Mouse (Mus musculus) kidney, adult 2 months (tissue): ENCODE measurements around the gene Atoh7. TPM values are rescaled to one million over a fixed set of nuclear protein-coding genes. Genes with fewer than 3 reads are reported as not detected.

Source experiments
- DNase-seq: peaks from one replicate; pipeline ENCODE4 v3.0.0; 2021
- H3K27ac ChIP-seq: fragments of 200-500 bp; 2 replicates; pipeline ENCODE4 v1.5.1; 2012; ENCODE audit warnings: low read depth, low read length, control low read depth, inconsistent platforms; ENCODE audit not compliant: insufficient read depth
- H3K27me3 ChIP-seq: fragments of 200-500 bp; replicated peaks from 2 replicates; pipeline ENCODE4 v1.6.1; 2012; ENCODE audit warnings: mild to moderate bottlenecking, moderate library complexity, low read length, inconsistent platforms; ENCODE audit not compliant: control insufficient read depth, insufficient read depth
- H3K36me3 ChIP-seq: fragments of 200-500 bp; 2 replicates; pipeline ENCODE4 v1.6.1; 2012; ENCODE audit warnings: mild to moderate bottlenecking, moderate library complexity, low read length, inconsistent platforms; ENCODE audit not compliant: control insufficient read depth, insufficient read depth
- H3K4me1 ChIP-seq: fragments of 200-500 bp; 2 replicates; pipeline ENCODE4 v1.6.1; 2011; ENCODE audit warnings: low read length; ENCODE audit not compliant: control insufficient read depth, insufficient read depth
- H3K4me3 ChIP-seq: fragments of 200-500 bp; 2 replicates; pipeline ENCODE4 v1.5.1; 2011; ENCODE audit warnings: mild to moderate bottlenecking, low read depth, low read length, control low read depth; ENCODE audit not compliant: insufficient read depth
- CTCF ChIP-seq: fragments of 200-500 bp; conservative IDR thresholded peaks from 2 replicates; pipeline ENCODE4 v1.5.1; 2011; ENCODE audit warnings: low read depth, mild to moderate bottlenecking, control low read depth, low read length, moderate library complexity, mixed read lengths; ENCODE audit not compliant: insufficient read depth, insufficient read length
- POLR2A ChIP-seq: fragments of 200-500 bp; IDR thresholded peaks from one replicate; pipeline ENCODE4 v1.6.1; 2011; ENCODE audit warnings: low read depth, low read length, control low read depth
- WGBS: fragments of 180-500 bp; shearing (Covaris S2); methylation state at CpG from one replicate; pipeline ENCODE4 v1.1.7; 2018; 5-methylcytosine and 5-hydroxymethylcytosine counted together
- polyA plus RNA-seq: library from polyadenylated mRNA; depleted of rRNA; stranded (reverse); fragments of >200 nt; gene quantifications from 2 replicates; pipeline ENCODE4 v1.2.3, GENCODE M21; 2012

The Atoh7 gene
- polyA plus RNA-seq, 1 experiment, result 0.28 TPM

DNA sequence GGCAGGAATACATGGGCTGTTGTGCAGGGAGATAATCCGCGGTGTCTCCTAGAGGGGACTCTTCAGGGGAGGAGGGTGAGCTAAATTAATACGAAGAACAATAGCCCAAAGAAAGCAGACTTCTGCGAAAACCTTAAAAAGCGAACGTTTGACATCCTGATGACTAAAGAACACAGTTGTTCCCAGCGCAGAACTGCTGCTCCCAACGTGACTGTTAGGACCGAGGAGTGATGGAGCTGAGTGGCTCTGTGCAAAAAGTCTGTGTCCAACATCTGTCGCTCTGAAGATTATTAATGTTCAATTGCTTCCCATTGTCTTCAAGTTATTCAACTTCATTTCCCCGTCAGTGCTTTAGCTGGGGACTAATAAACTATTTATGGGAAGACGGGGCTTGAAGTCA lies 1.3 kb upstream of the Atoh7 start:
- Histone ChIP-seq H3K27me3 (no peaks in the 10 kb centered on the region), H3K36me3 (no peaks in the 10 kb centered on the region), H3K27ac (no peak overlapping the region), H3K4me1 (no peaks in the 10 kb centered on the region; the same call in 1 of the 2 replicates), H3K4me3 (no peak overlapping the region)
- TF ChIP-seq POLR2A, result no peak
- no peak for TF ChIP-seq CTCF
- 76% methylated on average over 12 of the region's 12 CpGs for WGBS
- no peak for DNase-seq

DNA sequence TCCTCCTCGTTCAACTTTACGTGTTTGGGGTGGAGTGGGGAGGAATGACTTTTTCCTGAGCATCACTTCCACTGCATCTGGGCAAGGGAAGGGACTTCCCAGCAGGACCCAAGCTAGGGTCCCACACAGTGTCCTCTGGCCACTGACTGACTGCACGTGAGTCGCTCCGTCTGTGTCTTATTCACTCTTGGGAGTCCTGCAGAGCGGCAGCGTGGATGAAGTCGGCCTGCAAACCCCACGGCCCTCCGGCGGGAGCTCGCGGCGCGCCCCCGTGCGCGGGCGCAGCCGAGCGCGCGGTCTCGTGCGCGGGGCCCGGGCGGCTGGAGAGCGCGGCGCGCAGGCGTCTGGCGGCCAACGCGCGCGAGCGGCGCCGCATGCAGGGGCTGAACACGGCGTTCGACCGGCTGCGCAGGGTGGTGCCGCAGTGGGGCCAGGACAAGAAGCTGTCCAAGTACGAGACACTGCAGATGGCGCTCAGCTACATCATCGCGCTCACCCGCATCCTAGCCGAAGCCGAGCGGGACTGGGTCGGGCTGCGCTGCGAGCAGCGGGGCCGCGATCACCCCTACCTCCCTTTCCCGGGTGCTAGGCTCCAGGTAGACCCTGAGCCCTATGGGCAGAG lies 601 bp downstream of the Atoh7 start:
- Histone ChIP-seq H3K36me3 (no peaks in the 10 kb centered on the region), H3K4me1 (no peaks in the 10 kb centered on the region; the same call in 1 of the 2 replicates), H3K27ac (no peak overlapping the region), H3K4me3 (peak overlapping the region; percentile 35), H3K27me3 (no peaks in the 10 kb centered on the region)
- under 1% methylated on average over 62 of the region's 62 CpGs for WGBS
- TF ChIP-seq CTCF (no peak), POLR2A (no peak)
- peak; percentile 16 for DNase-seq

DNA sequence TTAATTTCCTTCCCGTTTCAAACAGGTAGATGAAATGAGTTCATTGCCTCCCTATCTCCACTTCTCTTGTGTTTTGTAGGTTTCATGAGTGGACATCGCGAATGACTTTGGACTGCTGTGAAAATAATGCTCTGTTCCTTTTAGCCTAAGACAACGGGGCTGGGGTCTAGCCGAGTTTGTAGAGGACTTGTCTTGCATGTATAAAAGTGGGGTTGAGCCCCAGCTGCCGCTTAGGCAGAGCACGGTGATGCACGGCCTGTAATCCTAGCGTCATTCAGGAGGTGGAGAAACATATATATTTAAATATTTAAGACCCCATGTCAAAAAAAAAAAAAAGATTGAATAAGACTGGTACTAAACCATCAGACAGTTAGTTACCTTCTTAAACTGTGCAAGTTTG lies 1.2 kb downstream of the Atoh7 start:
- Histone ChIP-seq H3K36me3 (no peaks in the 10 kb centered on the region), H3K4me3 (no peak overlapping the region), H3K27me3 (no peaks in the 10 kb centered on the region), H3K4me1 (no peaks in the 10 kb centered on the region; the same call in 1 of the 2 replicates), H3K27ac (no peak overlapping the region)
- DNase-seq, result no peak
- 24% methylated on average over 9 of the region's 9 CpGs for WGBS
- TF ChIP-seq POLR2A, result no peak
- no peak for TF ChIP-seq CTCF

DNA sequence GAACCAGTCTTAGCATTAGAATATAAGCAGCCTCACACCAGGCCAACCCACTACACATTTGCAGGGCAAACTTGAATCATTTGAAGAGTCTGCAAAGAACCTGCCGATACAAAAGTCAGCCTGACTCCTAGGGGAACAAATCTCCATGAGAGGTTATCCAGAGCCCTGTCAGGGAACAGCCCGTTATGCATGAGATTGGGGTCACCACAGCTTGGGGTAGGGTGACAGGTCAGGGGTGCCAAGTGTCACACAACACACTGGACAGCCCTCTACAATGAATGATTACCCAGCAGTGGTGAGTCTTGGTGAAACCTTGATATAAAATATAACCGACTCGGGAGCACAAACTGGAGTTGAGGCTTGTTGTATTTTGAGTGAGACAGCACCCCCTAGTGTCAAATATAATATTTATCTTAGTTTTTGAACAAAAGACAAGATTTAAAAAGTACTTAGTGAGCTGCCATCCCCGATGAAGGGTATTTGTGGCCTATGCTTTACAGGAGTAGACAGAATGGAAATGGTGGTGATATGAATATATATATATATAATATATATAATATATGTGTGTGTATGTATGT lies 13.7 kb downstream of the Atoh7 start:
- TF ChIP-seq POLR2A, result no peak
- TF ChIP-seq CTCF, result 0 out of 2 replicates have a peak, but pooled peaks have one; percentile 8
- Histone ChIP-seq H3K4me3 (no peak overlapping the region), H3K27me3 (no peaks in the 10 kb centered on the region), H3K36me3 (no peaks in the 10 kb centered on the region), H3K4me1 (0 out of 2 replicates have a peak, but pooled peaks cover 2% of the 10 kb centered on the region), H3K27ac (no peak overlapping the region)
- WGBS, result 35% methylated on average over 5 of the region's 5 CpGs
- DNase-seq, result peak; percentile 40

DNA sequence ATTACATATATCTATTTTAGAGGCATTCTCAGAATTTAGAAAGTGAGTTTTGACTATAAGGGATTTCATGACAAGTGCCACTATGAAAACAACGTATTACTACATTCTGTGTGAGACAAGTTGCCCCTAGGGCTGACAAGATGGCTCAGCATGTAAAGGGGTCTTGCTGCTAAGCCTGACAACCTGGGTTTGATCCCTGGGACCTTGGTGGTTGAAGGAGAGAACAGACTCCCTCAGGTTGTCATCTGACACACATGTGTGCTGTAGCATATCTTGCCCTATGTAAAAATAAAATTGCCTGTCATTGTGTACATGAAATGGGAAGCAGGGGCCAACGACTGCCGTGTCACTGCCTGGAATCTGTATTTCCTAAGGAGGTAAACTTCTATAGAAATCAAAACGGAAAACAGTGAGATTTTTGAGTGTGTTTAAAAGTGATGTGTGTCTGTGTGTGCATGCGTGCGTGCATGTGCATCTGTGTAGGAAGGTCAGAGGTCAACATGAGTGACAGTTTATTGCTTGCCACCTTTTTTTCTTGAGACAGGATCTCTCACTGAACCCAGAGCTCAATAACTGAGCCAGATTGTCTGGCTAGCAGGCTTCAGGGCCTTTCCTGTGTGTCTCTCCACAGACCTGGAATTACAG lies 14.4 kb downstream of the Atoh7 start:
- TF ChIP-seq POLR2A, result no peak
- no peak for TF ChIP-seq CTCF
- H3K4me1 ChIP-seq, result 0 out of 2 replicates have a peak, but pooled peaks cover 2% of the 10 kb centered on the region
- DNase-seq, result no peak
- H3K27ac ChIP-seq, result no peak overlapping the region
- H3K4me3 ChIP-seq, result no peak overlapping the region
- 84% methylated on average over 6 of the region's 6 CpGs for WGBS
- no peaks in the 10 kb centered on the region for H3K36me3 ChIP-seq
- no peaks in the 10 kb centered on the region for H3K27me3 ChIP-seq

DNA sequence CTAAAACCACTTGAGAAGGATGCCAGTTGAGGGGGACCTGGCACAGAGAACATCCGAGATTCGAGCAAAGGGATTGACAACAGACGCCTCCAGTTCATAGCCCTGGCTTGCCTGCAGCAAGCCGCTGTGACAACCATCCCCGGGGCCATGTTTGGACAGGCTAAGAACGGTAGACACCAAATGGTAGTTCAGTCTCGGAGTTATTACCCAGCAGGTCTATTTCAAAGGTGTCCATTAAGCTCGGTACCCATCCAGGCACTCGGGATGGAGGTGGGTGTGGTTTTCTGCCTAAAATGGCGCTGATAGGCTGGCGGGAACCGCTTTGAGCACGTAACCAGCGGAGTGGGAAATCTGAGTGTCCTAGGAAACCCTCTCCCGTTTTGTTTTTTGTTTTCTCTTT lies 16.4 kb downstream of the Atoh7 start:
- WGBS, result 85% methylated on average over 15 of the region's 15 CpGs
- Histone ChIP-seq H3K4me3 (no peak overlapping the region), H3K36me3 (no peaks in the 10 kb centered on the region), H3K4me1 (0 out of 2 replicates have a peak, but pooled peaks cover 2% of the 10 kb centered on the region), H3K27me3 (no peaks in the 10 kb centered on the region), H3K27ac (no peak overlapping the region)
- DNase-seq, result no peak
- TF ChIP-seq POLR2A (no peak), CTCF (no peak)

DNA sequence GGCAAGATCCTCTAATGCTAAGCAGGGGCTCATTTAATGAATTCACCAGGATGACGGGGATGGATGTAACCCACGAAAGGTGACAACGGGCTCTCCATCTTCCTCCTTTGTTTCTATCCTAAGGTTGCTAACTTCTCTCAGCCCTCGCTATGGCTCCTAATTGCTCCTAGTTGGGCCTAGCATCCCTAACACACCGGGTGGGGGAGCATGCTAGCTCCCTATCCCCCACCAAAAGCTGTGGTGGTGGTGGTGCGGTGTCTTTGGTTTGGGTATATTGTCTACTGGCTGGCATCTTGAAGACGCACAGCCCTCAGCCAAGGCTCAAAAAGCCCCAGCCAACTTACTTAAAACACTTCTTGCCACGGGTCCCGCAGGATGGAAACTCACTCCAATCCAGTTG lies 16.9 kb downstream of the Atoh7 start:
- H3K36me3 ChIP-seq, result no peaks in the 10 kb centered on the region
- 94% methylated on average over 9 of the region's 9 CpGs for WGBS
- no peak for TF ChIP-seq POLR2A
- no peak for TF ChIP-seq CTCF

More for the DNA sequence above, 16.9 kb downstream of the Atoh7 start:
- H3K4me3 ChIP-seq, result no peak overlapping the region
- 0 out of 2 replicates have a peak, but pooled peaks cover 2% of the 10 kb centered on the region for H3K4me1 ChIP-seq
- no peak for DNase-seq
- H3K27ac ChIP-seq, result no peak overlapping the region
- no peaks in the 10 kb centered on the region for H3K27me3 ChIP-seq
